8 mouse cellular contexts compared by ENCODE assay signal in genomic region chr9:42108369-42108951, GRCm38 (mm10). TPM values are rescaled to one million over a fixed set of nuclear protein-coding genes. Genes with fewer than 3 reads are reported as not detected.
DNase-seq lines count a peak whose midpoint lies in the region; ATAC-seq and TF ChIP-seq lines count a peak whose summit lies in the region.

No protein-coding gene starts in this region.

- no peak overlapping the region for H3K4me2 ChIP-seq in heart, embryonic 12.5 days
- no peak overlapping the region for H3K4me2 ChIP-seq in stomach, embryonic 16.5 days (ENCODE audit: low read depth, low read length)

- peak overlapping the region; percentile 56; the same call in 1 of the 2 replicates for H3K27ac ChIP-seq in heart, embryonic 10.5 days
- no peak overlapping the region for H3K27ac ChIP-seq in heart, embryonic 12.5 days (ENCODE audit: poor library complexity, severe bottlenecking)
- peak overlapping the region; percentile 50 for H3K27ac ChIP-seq in cortical plate, adult 2 months (ENCODE audit: insufficient read depth, low read length)
- peak overlapping the region; percentile 74 for H3K27ac ChIP-seq in stomach, embryonic 16.5 days (ENCODE audit: low read length)
- H3K27ac ChIP-seq in hindbrain, embryonic 10.5 days: no peak overlapping the region

- no peak overlapping the region for H3K4me3 ChIP-seq in heart, embryonic 10.5 days
- no peak overlapping the region for H3K4me3 ChIP-seq in heart, embryonic 12.5 days
- peak overlapping the region; percentile 46 for H3K4me3 ChIP-seq in E14TG2a.4 (replicated peaks; ENCODE audit: low read length)
- H3K4me3 ChIP-seq in cortical plate, adult 2 months (ENCODE audit: insufficient read depth, low read length): no peak overlapping the region
- H3K4me3 ChIP-seq in stomach, embryonic 16.5 days (replicated peaks; ENCODE audit: low read length): no peak overlapping the region
- H3K4me3 ChIP-seq in hindbrain, embryonic 10.5 days: no peak overlapping the region

- no peak for TF ChIP-seq CTCF in E14TG2a.4 (conservative IDR thresholded peaks at IDR 0.05; ENCODE audit: low read length)
- no peak for TF ChIP-seq CTCF in cortical plate, adult 2 months (IDR thresholded peaks at IDR 0.05; ENCODE audit: extremely low read depth, insufficient read depth, low read length)

- peaks cover 51% of the 10 kb centered on the region for H3K4me1 ChIP-seq in heart, embryonic 10.5 days
- peaks cover 42% of the 10 kb centered on the region for H3K4me1 ChIP-seq in heart, embryonic 12.5 days (replicated peaks)
- peaks cover 96% of the 10 kb centered on the region for H3K4me1 ChIP-seq in E14TG2a.4 (replicated peaks; ENCODE audit: low read depth, low read length)
- peaks cover 17% of the 10 kb centered on the region for H3K4me1 ChIP-seq in cortical plate, adult 2 months (ENCODE audit: control insufficient read depth, insufficient read depth, low read length)
- peaks cover 26% of the 10 kb centered on the region for H3K4me1 ChIP-seq in stomach, embryonic 16.5 days (ENCODE audit: control insufficient read depth, insufficient read depth, low read length)
- H3K4me1 ChIP-seq in hindbrain, embryonic 10.5 days (replicated peaks): peaks cover 17% of the 10 kb centered on the region; the same call in 1 of the 2 replicates

- no peak for DNase-seq in heart, embryonic 10.5 days (ENCODE audit: low spot score)
- peak; percentile 62 to 72 for DNase-seq in left cerebral cortex, adult 9 months (ENCODE audit: low spot score in 2 of 2)
- DNase-seq in retina, embryonic 14.5 days (ENCODE audit: low spot score): no peak
- DNase-seq in hindbrain, embryonic 10.5 days (ENCODE audit: low spot score): no peak

- H3K9ac ChIP-seq in heart, embryonic 12.5 days: no peak overlapping the region
- no peak overlapping the region for H3K9ac ChIP-seq in stomach, embryonic 16.5 days (ENCODE audit: low read length)

- TF ChIP-seq POLR2A in cortical plate, adult 2 months (IDR thresholded peaks at IDR 0.05; ENCODE audit: extremely low read depth, insufficient read depth, low read length): 0 out of 2 replicates have a peak, but pooled peaks have one; percentile 16

- no peaks in the 10 kb centered on the region for H3K27me3 ChIP-seq in heart, embryonic 10.5 days (ENCODE audit: insufficient read depth, poor library complexity, severe bottlenecking)
- no peaks in the 10 kb centered on the region for H3K27me3 ChIP-seq in heart, embryonic 12.5 days (replicated peaks)
- H3K27me3 ChIP-seq in E14TG2a.4 (ENCODE audit: insufficient read depth, low read length): no peaks in the 10 kb centered on the region
- no peaks in the 10 kb centered on the region for H3K27me3 ChIP-seq in stomach, embryonic 16.5 days (ENCODE audit: control insufficient read depth, insufficient read depth, low read length)
- H3K27me3 ChIP-seq in hindbrain, embryonic 10.5 days (ENCODE audit: insufficient read depth, poor library complexity, severe bottlenecking): no peaks in the 10 kb centered on the region

- 47% methylated on average over 6 of the region's 6 CpGs for WGBS in heart, embryonic 10.5 days
- 42% methylated on average over 6 of the region's 6 CpGs for WGBS in heart, embryonic 12.5 days
- 45% methylated on average over 6 of the region's 6 CpGs for WGBS in stomach, embryonic 16.5 days
- WGBS in hindbrain, embryonic 10.5 days: 56% methylated on average over 6 of the region's 6 CpGs

- no peaks in the 10 kb centered on the region for H3K36me3 ChIP-seq in heart, embryonic 10.5 days
- H3K36me3 ChIP-seq in heart, embryonic 12.5 days: no peaks in the 10 kb centered on the region
- H3K36me3 ChIP-seq in E14TG2a.4 (ENCODE audit: insufficient read depth, low read length): peaks cover 13% of the 10 kb centered on the region
- no peaks in the 10 kb centered on the region for H3K36me3 ChIP-seq in stomach, embryonic 16.5 days (ENCODE audit: control insufficient read depth, insufficient read depth, low read length)
- no peaks in the 10 kb centered on the region for H3K36me3 ChIP-seq in hindbrain, embryonic 10.5 days

- ATAC-seq in heart, embryonic 12.5 days (ENCODE audit: insufficient number of reproducible peaks, low FRiP score): no peak
- ATAC-seq in stomach, embryonic 16.5 days (ENCODE audit: insufficient read depth, low FRiP score): peak; percentile 74

- H3K9me3 ChIP-seq in heart, embryonic 10.5 days: no peaks in the 10 kb centered on the region
- no peaks in the 10 kb centered on the region for H3K9me3 ChIP-seq in heart, embryonic 12.5 days (replicated peaks)
- peaks cover 2% of the 10 kb centered on the region; the same call in 1 of the 2 replicates for H3K9me3 ChIP-seq in E14TG2a.4 (ENCODE audit: low read length)
- no peaks in the 10 kb centered on the region for H3K9me3 ChIP-seq in stomach, embryonic 16.5 days (replicated peaks; ENCODE audit: control insufficient read depth, low read length)
- H3K9me3 ChIP-seq in hindbrain, embryonic 10.5 days: no peaks in the 10 kb centered on the region

RNA-seq across cellular contexts. Expression of gene Sorl1, which starts 15.6 kb away (rescaled TPM):
- polyA plus RNA-seq in heart, embryonic 10.5 days (2016; fragmentation: Nextera tagmentation; extraction: Ambion mirVana): 6.8 and 12.6 TPM in 2 replicates
- polyA plus RNA-seq in heart, embryonic 12.5 days (2016; fragmentation: Nextera tagmentation; extraction: Ambion mirVana): 9.5 and 9.6 TPM in 2 replicates
- polyA plus RNA-seq in cortical plate, adult 2 months (2012; rRNA removed): 73.1 and 77.2 TPM in 2 replicates
- 12.0 and 12.9 TPM in 2 replicates for polyA plus RNA-seq in stomach, embryonic 16.5 days (2015; fragmentation: Nextera tagmentation; extraction: Ambion mirVana)
- polyA plus RNA-seq in hindbrain, embryonic 10.5 days (2016; fragmentation: Nextera tagmentation; extraction: Ambion mirVana): 4.3 and 4.6 TPM in 2 replicates

Comparison
In these comparisons a context has a peak if more than half of its experiments do, and no peak if none do; other contexts are left out.
1. H3K27ac ChIP-seq: peak in heart, embryonic 10.5 days (single experiment), cortical plate, adult 2 months (single experiment) and stomach, embryonic 16.5 days (single experiment); none in heart, embryonic 12.5 days (single experiment) and hindbrain, embryonic 10.5 days (single experiment).
2. DNase-seq: peak in left cerebral cortex, adult 9 months (2 of 2); none in heart, embryonic 10.5 days (single experiment), retina, embryonic 14.5 days (single experiment) and hindbrain, embryonic 10.5 days (single experiment).